Mouse (Mus musculus): Measurements from ENCODE around the gene Gpr34.
A peak's percentile ranks its signal among the peaks of the same experiment; 100 is the strongest.

Gpr34 gene

DNA sequence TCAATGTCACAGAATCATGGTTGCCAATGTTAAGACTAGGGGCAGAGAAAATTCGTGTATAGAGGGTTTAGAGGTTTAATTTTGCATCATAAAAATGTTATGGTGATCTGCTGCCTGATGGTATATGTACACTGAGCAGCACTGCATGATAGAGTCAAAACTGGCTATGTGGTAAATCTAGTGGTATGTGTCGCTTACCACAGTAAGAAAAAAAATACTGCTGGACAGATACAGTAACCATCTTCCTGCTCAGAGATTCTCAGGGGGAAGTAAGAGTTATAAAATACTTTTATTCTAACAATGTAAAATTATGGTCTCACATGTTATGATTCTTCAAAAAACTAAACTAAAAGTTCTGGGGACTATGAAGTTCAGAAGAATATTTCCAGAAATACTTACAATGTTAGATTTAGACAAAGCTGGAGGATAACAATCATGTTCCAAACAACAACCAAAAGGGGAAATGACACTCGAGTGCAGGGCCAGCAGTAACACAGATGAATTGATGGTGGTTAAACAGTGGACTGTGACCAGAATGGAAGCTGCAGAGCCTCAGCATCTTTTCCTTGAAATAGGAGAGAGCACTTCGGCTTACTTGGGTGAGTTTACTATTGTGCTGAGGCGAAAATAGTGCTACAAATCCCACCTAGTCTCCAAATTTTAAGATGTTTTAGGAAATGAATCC is at the start of gene Gpr34:
Gpr34 (plus strand) TSS at position 491 of the 685 bp plus-strand sequence.
- DNase-seq (ENCODE audit: low spot score in 2 of 2): no peak

DNA sequence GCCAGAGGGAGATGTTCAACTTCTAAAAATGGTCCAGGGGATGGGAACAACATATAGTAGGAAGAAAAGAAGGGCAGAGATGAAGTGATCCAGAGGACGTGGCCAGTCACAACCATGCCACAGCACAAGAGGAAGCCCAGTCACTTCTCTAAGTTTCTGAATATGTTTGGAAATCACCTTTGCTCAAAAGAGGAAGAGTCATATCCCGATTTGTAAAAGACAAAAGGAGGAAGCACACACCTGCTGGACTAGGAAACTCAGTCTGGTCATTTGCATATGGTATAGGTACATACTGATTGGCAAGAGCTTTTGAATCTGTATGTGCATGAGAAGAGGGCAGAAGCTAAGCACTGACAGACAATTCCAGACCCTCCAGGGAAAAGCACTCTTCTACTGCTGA is 32.5 kb upstream of the Gpr34 start:
- peak in 1 of 2 experiments; percentile 24 for DNase-seq (ENCODE audit: low spot score in 2 of 2)

GRCm38 (mm10) chrX:13599966-13600365 is 31.9 kb upstream of the Gpr34 start:
- DNase-seq (ENCODE audit: low spot score in 2 of 2): no peak

GRCm38 (mm10) chrX:13606741-13607140 is 25.1 kb upstream of the Gpr34 start:
- no peak for DNase-seq (ENCODE audit: low spot score in 2 of 2)

DNA sequence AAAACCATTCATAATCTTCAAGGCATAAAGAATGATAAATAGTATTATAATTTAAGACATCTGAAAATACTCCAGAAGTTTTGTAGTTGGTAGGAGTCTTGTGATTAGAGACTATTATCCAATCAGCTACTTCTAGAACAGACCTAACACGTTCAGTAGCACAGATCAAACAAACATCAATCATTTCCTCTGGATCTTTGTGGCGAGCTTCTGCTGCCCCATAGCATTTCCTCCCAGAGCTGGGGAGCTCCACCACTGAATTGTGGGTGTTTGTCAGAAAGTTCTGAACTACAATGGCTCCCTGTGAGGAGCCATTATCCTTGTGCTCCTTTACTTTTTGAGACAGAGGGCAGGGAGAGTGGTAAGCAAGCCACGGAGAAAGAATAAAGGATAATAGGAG is 24.1 kb upstream of the Gpr34 start:
- DNase-seq (ENCODE audit: low spot score in 2 of 2): no peak

GRCm38 (mm10) chrX:13611114-13611513 is 20.8 kb upstream of the Gpr34 start:
- DNase-seq (ENCODE audit: low spot score in 2 of 2): no peak

DNA sequence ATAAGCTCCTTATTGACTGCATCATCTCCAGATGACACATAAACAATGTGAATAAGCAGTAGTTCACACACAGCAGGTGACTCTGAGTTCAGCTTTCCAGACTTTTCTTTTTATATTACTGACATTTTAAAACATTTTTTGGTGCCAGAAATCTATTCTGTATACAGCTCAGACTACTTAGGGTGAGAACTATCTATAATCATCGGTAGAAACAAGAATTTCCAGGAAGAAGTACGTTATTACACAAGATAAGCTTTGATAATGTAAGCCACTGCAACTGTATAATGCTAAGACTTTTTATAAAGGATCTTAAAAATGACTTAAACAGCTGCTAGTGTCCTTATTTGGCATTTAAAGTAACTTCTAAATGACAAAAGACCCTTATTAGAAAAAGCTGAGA is 19.8 kb upstream of the Gpr34 start:
- no peak for DNase-seq (ENCODE audit: low spot score in 2 of 2)

GRCm38 (mm10) chrX:13616726-13617125 is 15.2 kb upstream of the Gpr34 start:
- DNase-seq (ENCODE audit: low spot score in 2 of 2): no peak

DNA sequence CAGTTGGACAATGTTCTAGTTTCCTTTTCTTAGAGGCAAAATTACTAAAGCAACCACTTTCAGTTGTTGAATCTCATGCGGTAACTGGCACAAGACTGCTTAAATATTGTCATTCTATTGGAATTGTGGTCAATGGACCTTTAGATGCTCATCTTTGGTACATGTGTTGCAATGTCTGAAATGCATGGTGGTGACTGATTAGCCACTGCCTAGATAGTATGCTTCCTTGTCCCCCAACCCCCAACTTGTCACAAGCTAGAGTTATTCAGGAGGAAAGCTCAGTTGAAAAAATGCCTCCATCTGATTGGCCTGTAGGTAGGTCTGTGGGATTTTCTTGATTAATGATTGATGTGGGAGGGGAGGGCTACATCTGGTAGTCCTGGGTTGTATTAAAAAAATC is 14.6 kb upstream of the Gpr34 start:
- no peak for DNase-seq (ENCODE audit: low spot score in 2 of 2)

DNA sequence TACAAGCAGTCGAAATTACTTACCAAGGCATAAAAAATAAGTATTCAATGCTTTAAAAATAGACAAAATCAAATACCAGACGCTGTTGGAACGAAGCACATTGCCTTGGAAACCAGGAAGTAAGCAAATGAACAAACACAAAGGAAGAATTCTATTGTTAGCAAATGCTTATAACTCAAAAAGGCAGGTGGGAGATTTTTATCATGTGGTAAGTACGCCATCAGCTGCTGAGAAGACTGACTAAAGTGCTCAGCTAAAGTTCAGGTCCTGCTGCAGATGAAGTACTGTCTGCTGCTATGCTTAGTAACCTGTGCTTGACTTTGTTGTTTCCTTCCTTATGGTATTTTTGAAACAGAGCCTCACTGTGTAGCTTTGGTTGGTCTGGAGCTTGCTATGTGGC is 13.4 kb upstream of the Gpr34 start:
- no peak for DNase-seq (ENCODE audit: low spot score in 2 of 2)

- no peak for DNase-seq (ENCODE audit: low spot score in 2 of 2)
These were observed 10.4 kb upstream of the Gpr34 start for GRCm38 (mm10) chrX:13621473-13621872.

DNA sequence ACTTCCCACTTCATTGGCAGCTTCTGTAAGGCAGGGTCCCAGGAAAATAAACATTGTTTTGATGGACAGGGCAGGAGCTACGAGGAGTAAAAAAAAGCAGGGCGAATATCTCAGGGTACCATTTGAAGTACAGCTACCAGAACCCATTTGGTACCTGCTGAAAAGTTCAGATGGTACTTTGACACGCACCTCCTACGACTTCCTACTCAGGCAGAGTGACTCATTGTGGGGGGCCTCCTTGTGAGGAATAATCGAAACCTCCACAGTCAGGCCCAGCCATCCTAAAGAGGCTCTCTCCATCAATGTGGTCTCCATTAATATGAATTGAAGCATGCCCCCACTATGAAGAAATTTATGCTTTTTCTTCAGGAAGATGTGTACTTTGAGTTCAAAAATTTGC is 9.2 kb upstream of the Gpr34 start:
- DNase-seq (ENCODE audit: low spot score in 2 of 2): no peak

- DNase-seq (ENCODE audit: low spot score in 2 of 2): no peak
These were observed 4.5 kb downstream of the Gpr34 start for GRCm38 (mm10) chrX:13636398-13636797.

DNA sequence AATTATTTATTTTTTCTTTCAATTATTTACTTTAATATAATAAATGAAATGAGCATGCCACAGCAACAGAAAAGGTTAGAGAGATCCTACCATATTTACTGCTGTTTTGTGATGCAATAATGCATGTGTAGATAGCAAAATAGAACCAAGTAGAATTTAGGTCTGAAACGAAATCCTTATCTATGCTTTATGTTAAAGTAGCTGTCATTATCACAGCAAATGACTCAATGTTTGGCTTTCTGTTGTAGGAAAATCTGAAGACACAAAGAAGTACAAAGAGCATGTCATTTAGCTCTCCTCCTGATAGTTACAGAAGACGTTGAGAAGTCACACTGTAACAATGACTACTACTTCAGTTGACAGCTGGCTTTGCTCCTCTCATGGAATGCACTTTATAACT is 7.0 kb downstream of the Gpr34 start:
- no peak for DNase-seq (ENCODE audit: low spot score in 2 of 2)

GRCm38 (mm10) chrX:13651889-13652288 is 20.0 kb downstream of the Gpr34 start:
- DNase-seq (ENCODE audit: low spot score in 2 of 2): no peak

DNA sequence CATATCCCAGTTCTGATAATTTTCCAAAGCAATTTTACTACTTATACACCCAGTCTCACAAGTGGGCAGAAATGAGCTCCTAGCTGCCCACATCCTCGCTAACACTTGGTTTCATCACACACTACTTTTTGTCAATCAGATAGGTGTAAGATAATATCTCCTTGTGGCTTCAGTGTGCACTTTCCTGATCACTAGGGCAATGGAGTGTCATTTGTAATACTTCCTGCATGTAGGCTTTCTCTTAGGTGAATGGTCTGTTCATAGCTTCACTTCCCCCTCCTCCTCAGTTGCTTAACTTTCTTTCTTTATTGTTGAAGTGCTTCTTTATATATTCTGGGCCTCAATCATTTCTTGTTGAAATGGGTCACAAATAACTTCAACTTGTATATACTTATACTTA is 20.4 kb downstream of the Gpr34 start:
- peak; percentile 8 to 42 for DNase-seq (ENCODE audit: low spot score in 2 of 2)

GRCm38 (mm10) chrX:13655005-13655421 is 23.1 kb downstream of the Gpr34 start:
- DNase-seq (ENCODE audit: low spot score in 2 of 2): peak; percentile 10 to 46

DNA sequence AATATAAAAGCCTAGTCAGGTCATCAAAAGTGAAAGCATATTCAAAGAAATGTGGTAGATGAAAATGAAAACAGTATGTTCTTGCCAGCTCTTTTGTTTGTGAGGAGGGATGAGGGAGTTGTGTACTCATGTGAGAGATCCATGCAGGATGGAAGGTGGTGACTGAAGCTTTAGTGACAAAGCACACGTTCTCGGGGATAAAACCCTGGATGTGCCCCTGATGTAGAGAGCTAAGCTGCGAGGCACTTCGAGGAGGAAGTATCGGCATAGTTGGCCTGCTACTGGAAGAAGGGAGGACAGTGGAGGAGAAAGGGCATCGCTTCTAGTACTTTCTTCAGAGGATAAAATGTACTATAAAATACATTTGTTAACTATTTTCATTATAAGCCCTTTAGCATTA is 24.0 kb downstream of the Gpr34 start:
- DNase-seq (ENCODE audit: low spot score in 2 of 2): no peak

DNA sequence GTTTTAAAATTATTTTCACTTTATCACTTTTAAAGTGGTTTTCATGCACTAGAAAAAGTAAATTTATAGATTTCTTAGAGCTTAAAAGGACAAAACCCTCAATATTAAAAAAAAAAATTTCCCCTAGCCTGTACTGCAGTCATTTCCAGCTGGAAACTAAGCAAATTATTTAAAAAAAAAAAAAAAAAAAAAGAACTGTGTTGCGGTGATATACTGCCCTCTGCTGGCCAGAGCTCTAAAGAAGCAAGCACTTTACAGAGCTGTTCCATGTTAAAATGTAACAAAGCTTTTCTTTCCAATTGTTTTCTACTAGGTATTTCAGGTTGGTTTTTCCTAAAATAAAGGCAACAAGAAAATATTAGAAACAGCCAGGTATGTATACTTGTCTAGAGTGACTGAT is 24.8 kb downstream of the Gpr34 start:
- DNase-seq (ENCODE audit: low spot score in 2 of 2): peak in 1 of 2 experiments; percentile 50

DNA sequence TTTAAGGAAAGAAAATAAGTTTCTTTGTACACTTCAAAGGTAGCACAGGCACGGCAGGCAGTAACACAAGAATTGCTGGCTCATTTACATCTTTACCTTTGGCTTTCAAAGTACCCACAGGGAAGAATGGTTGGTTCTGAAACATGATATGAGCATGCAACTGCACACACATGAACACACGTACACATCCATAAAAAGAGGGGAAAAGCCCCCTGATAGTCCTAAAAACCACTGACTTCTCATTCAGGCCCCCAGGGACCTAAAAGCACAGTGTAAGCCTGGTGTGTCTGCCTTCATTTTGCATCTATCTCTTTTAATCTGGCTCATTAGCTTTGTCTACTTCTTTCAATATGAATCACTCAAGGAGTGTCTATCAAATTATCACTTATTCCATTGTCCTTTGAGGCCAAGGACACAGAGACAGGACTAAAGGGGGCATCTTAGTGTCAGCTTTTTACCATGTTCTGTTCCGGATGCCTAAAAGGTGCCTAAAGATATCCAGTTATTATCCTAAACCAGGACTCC is 26.8 kb downstream of the Gpr34 start:
- no peak for DNase-seq (ENCODE audit: low spot score in 2 of 2)

DNA sequence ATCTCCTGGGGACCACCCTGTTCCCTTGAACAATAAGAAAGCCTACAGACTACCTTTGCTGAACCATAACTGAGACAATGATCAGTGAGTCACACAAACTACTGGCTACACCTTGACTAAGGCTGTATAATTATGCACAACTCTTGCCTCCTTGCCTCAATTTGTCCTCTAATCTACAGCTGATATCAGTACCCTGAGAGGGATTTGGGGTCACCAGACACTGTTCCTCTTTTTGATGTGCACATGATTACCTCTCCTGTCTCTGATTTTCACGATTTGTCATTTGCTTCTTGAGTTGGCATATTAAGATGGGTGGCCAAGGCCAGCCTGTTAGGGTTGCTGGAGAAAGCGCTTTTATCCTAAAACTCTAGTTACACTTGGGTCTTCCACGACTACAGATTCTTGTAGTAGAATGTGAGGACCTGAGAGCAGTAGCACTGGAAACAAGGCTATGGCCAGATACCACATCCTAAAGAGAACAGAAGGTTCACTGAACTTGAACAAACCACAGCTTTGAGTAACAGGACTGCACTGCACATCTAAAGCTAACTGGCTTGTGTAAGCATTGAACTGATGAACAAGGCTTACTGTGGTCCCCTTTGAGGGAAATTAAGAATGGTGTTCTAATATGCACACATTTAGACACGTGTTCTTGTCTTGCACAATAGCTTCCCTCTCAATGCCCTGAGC is 27.5 kb downstream of the Gpr34 start:
- peak in 1 of 2 experiments; percentile 16 for DNase-seq (ENCODE audit: low spot score in 2 of 2)

DNA sequence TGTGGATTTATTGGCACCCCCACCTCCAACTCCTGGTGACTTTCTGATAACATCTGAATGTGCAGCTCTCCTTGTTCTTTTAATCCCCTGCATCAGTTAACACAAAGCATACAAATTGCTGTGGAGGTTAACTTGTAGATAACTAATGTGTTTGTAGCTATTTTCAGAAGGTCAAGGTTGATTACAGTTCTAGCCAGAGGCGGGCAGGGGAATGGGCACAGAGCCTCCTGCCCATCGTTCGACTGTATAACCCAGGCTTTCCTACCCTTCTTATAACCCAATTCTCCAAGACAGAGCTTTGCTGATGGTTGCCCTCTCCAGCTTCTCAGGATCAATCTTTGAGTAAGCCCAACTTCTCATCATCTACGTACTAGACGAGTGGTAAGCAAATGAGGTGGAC is 29.2 kb downstream of the Gpr34 start, which contains the start of gene Gpr82:
Gpr82 (plus strand) TSS at position 301 of the 400 bp plus-strand sequence.
- DNase-seq (ENCODE audit: low spot score in 2 of 2): no peak

- DNase-seq (ENCODE audit: low spot score in 2 of 2): no peak
These were observed 37.0 kb downstream of the Gpr34 start for GRCm38 (mm10) chrX:13668867-13669266.
